Mouse (Mus musculus) liver, embryonic 15.5 days (tissue): ENCODE results near the gene Bnc2. TPM values are rescaled to one million over a fixed set of nuclear protein-coding genes. Genes with fewer than 3 reads are reported as not detected.

Experiments used
- ATAC-seq: fragments of 200-750 bp; cut with Nextera tagmentation; 2 replicates; pipeline ENCODE4 v1.8.0; 2017; ENCODE audit warnings: moderate number of reproducible peaks, mild to moderate bottlenecking, moderate library complexity; ENCODE audit not compliant: insufficient read depth
- H3K27ac ChIP-seq: fragments of 300-500 bp; sonication (generic); replicated peaks from 2 replicates; pipeline ENCODE4 v1.5.1; 2015; ENCODE audit warnings: mild to moderate bottlenecking, inconsistent platforms
- H3K27me3 ChIP-seq: fragments of 300-500 bp; sonication (generic); 2 replicates; pipeline ENCODE4 v1.6.1; 2015; ENCODE audit warnings: mild to moderate bottlenecking, inconsistent platforms
- H3K36me3 ChIP-seq: fragments of 300-500 bp; sonication (generic); replicated peaks from 2 replicates; pipeline ENCODE4 v1.6.1; 2015; ENCODE audit warnings: moderate library complexity, mild to moderate bottlenecking, inconsistent platforms
- H3K4me1 ChIP-seq: fragments of 300-500 bp; sonication (generic); replicated peaks from 2 replicates; pipeline ENCODE4 v1.6.1; 2015; ENCODE audit warnings: inconsistent platforms
- H3K4me2 ChIP-seq: fragments of 300-500 bp; sonication (generic); 2 replicates; pipeline ENCODE4 v1.6.1; 2015; ENCODE audit warnings: moderate library complexity, mild to moderate bottlenecking, inconsistent platforms
- H3K4me3 ChIP-seq: fragments of 300-500 bp; sonication (generic); replicated peaks from 2 replicates; pipeline ENCODE4 v1.5.1; 2015; ENCODE audit warnings: mild to moderate bottlenecking, inconsistent platforms
- H3K9ac ChIP-seq: fragments of 300-500 bp; sonication (generic); 2 replicates; pipeline ENCODE4 v1.6.1; 2015; ENCODE audit warnings: moderate library complexity, mild to moderate bottlenecking, inconsistent platforms
- H3K9me3 ChIP-seq: fragments of 300-500 bp; sonication (generic); replicated peaks from 2 replicates; pipeline ENCODE4 v1.6.1; 2016; ENCODE audit warnings: inconsistent platforms
- WGBS: fragments of 180-500 bp; shearing (Covaris S2); methylation state at CpG from one replicate; pipeline ENCODE4 v1.1.7; 2015; ENCODE audit warnings: mixed read lengths; ENCODE audit not compliant: insufficient replicate concordance; 5-methylcytosine and 5-hydroxymethylcytosine counted together
- polyA plus RNA-seq: library from polyadenylated mRNA; unstranded; fragments of >200 nt; fragmentation: Nextera tagmentation; extraction: Ambion mirVana; gene quantifications from 2 replicates; pipeline ENCODE4 v1.2.1, GENCODE M21; 2015

Gene Bnc2
- polyA plus RNA-seq, 1 experiment from 2014 or later, result 0.36 TPM

- Histone ChIP-seq H3K27ac (no peak overlapping the region), H3K9me3 (no peaks in the 10 kb centered on the region), H3K4me3 (no peak overlapping the region), H3K9ac (no peak overlapping the region), H3K36me3 (no peaks in the 10 kb centered on the region), H3K4me2 (no peak overlapping the region), H3K4me1 (no peaks in the 10 kb centered on the region), H3K27me3 (no peaks in the 10 kb centered on the region)
- ATAC-seq, result no peak
- WGBS, result 36% methylated on average over 2 of the region's 2 CpGs
Observed at GRCm38 (mm10) chr4:84352656-84353055, 322.4 kb downstream of the Bnc2 start.

- H3K27ac ChIP-seq, result no peak overlapping the region
- H3K9ac ChIP-seq, result no peak overlapping the region
- H3K4me2 ChIP-seq, result no peak overlapping the region
- H3K9me3 ChIP-seq, result no peaks in the 10 kb centered on the region
- no peak overlapping the region for H3K4me3 ChIP-seq
- WGBS, result 35% methylated on average over 5 of the region's 5 CpGs
- no peak for ATAC-seq
- H3K27me3 ChIP-seq, result no peaks in the 10 kb centered on the region
- no peaks in the 10 kb centered on the region for H3K36me3 ChIP-seq
- H3K4me1 ChIP-seq, result no peaks in the 10 kb centered on the region
Observed at GRCm38 (mm10) chr4:84349536-84349935, 325.5 kb downstream of the Bnc2 start.

- H3K27me3 ChIP-seq, result no peaks in the 10 kb centered on the region
- no peak overlapping the region for H3K4me3 ChIP-seq
- H3K9ac ChIP-seq, result no peak overlapping the region
- no peak overlapping the region for H3K4me2 ChIP-seq
- 59% methylated on average over 4 of the region's 4 CpGs for WGBS
- H3K9me3 ChIP-seq, result no peaks in the 10 kb centered on the region
- H3K4me1 ChIP-seq, result no peaks in the 10 kb centered on the region
- ATAC-seq, result no peak
- H3K36me3 ChIP-seq, result no peaks in the 10 kb centered on the region
- no peak overlapping the region for H3K27ac ChIP-seq
Observed at GRCm38 (mm10) chr4:84339172-84339571, 335.9 kb downstream of the Bnc2 start.

GRCm38 (mm10) chr4:84331995-84332394 is 343.1 kb downstream of the Bnc2 start:
- Histone ChIP-seq H3K4me2 (no peak overlapping the region), H3K4me1 (no peaks in the 10 kb centered on the region), H3K36me3 (no peaks in the 10 kb centered on the region), H3K4me3 (no peak overlapping the region), H3K27me3 (no peaks in the 10 kb centered on the region), H3K9me3 (no peaks in the 10 kb centered on the region), H3K27ac (no peak overlapping the region), H3K9ac (no peak overlapping the region)
- no peak for ATAC-seq
- WGBS, result 68% methylated on average over 9 of the region's 9 CpGs

- Histone ChIP-seq H3K27me3 (no peaks in the 10 kb centered on the region), H3K9ac (no peak overlapping the region), H3K36me3 (no peaks in the 10 kb centered on the region), H3K9me3 (no peaks in the 10 kb centered on the region), H3K27ac (no peak overlapping the region), H3K4me1 (no peaks in the 10 kb centered on the region), H3K4me2 (no peak overlapping the region), H3K4me3 (no peak overlapping the region)
- 43% methylated on average over 3 of the region's 3 CpGs for WGBS
- ATAC-seq, result no peak
Observed at GRCm38 (mm10) chr4:84331450-84331849, 343.6 kb downstream of the Bnc2 start.

GRCm38 (mm10) chr4:84330509-84330908 is 344.6 kb downstream of the Bnc2 start:
- Histone ChIP-seq H3K9ac (no peak overlapping the region), H3K27ac (no peak overlapping the region)

GRCm38 (mm10) chr4:84329651-84330050 is 345.4 kb downstream of the Bnc2 start:
- WGBS, result 73% methylated on average over 5 of the region's 5 CpGs

More at GRCm38 (mm10) chr4:84330509-84330908, 344.6 kb downstream of the Bnc2 start:
- WGBS, result 60% methylated on average over 4 of the region's 4 CpGs
- Histone ChIP-seq H3K27me3 (no peaks in the 10 kb centered on the region), H3K4me3 (no peak overlapping the region), H3K36me3 (no peaks in the 10 kb centered on the region), H3K4me2 (no peak overlapping the region), H3K9me3 (no peaks in the 10 kb centered on the region), H3K4me1 (no peaks in the 10 kb centered on the region)
- ATAC-seq, result no peak

GRCm38 (mm10) chr4:84324371-84324770 is 350.7 kb downstream of the Bnc2 start:
- Histone ChIP-seq H3K9me3 (no peaks in the 10 kb centered on the region), H3K9ac (no peak overlapping the region), H3K4me1 (no peaks in the 10 kb centered on the region), H3K4me3 (no peak overlapping the region), H3K27ac (no peak overlapping the region), H3K36me3 (no peaks in the 10 kb centered on the region), H3K27me3 (no peaks in the 10 kb centered on the region), H3K4me2 (no peak overlapping the region)
- ATAC-seq, result no peak
- 76% methylated on average over 4 of the region's 4 CpGs for WGBS

More at GRCm38 (mm10) chr4:84329651-84330050, 345.4 kb downstream of the Bnc2 start:
- Histone ChIP-seq H3K9me3 (no peaks in the 10 kb centered on the region), H3K9ac (no peak overlapping the region), H3K36me3 (no peaks in the 10 kb centered on the region), H3K4me1 (no peaks in the 10 kb centered on the region), H3K4me3 (no peak overlapping the region), H3K27ac (no peak overlapping the region), H3K4me2 (no peak overlapping the region), H3K27me3 (no peaks in the 10 kb centered on the region)
- ATAC-seq, result no peak

GRCm38 (mm10) chr4:84321598-84321997 is 353.5 kb downstream of the Bnc2 start:
- H3K27ac ChIP-seq, result no peak overlapping the region
- H3K36me3 ChIP-seq, result no peaks in the 10 kb centered on the region
- H3K4me2 ChIP-seq, result no peak overlapping the region
- H3K27me3 ChIP-seq, result no peaks in the 10 kb centered on the region
- WGBS, result 1% methylated on average over 2 of the region's 2 CpGs
- H3K9me3 ChIP-seq, result no peaks in the 10 kb centered on the region
- H3K4me3 ChIP-seq, result no peak overlapping the region
- H3K9ac ChIP-seq, result no peak overlapping the region
- H3K4me1 ChIP-seq, result no peaks in the 10 kb centered on the region
- no peak for ATAC-seq

GRCm38 (mm10) chr4:84317421-84317820 is 357.7 kb downstream of the Bnc2 start:
- no peak for ATAC-seq
- H3K4me3 ChIP-seq, result no peak overlapping the region
- H3K36me3 ChIP-seq, result no peaks in the 10 kb centered on the region
- H3K4me2 ChIP-seq, result no peak overlapping the region
- no peaks in the 10 kb centered on the region for H3K27me3 ChIP-seq
- no peak overlapping the region for H3K9ac ChIP-seq
- H3K9me3 ChIP-seq, result no peaks in the 10 kb centered on the region
- WGBS, result 69% methylated on average over 3 of the region's 3 CpGs
- H3K27ac ChIP-seq, result no peak overlapping the region
- H3K4me1 ChIP-seq, result no peaks in the 10 kb centered on the region

GRCm38 (mm10) chr4:84311371-84311770 is 363.7 kb downstream of the Bnc2 start:
- ATAC-seq, result no peak
- Histone ChIP-seq H3K27me3 (no peaks in the 10 kb centered on the region), H3K4me2 (no peak overlapping the region), H3K36me3 (no peaks in the 10 kb centered on the region), H3K9ac (no peak overlapping the region), H3K4me1 (no peaks in the 10 kb centered on the region), H3K27ac (no peak overlapping the region), H3K9me3 (no peaks in the 10 kb centered on the region), H3K4me3 (no peak overlapping the region)
- 47% methylated on average over 2 of the region's 2 CpGs for WGBS

GRCm38 (mm10) chr4:84310851-84311250 is 364.2 kb downstream of the Bnc2 start:
- no peaks in the 10 kb centered on the region for H3K27me3 ChIP-seq
- H3K36me3 ChIP-seq, result no peaks in the 10 kb centered on the region
- H3K9me3 ChIP-seq, result no peaks in the 10 kb centered on the region
- no peak overlapping the region for H3K4me3 ChIP-seq
- no peak overlapping the region for H3K4me2 ChIP-seq
- ATAC-seq, result no peak
- H3K4me1 ChIP-seq, result no peaks in the 10 kb centered on the region
- no peak overlapping the region for H3K27ac ChIP-seq
- WGBS, result 72% methylated on average over 3 of the region's 3 CpGs
- no peak overlapping the region for H3K9ac ChIP-seq
